Mouse (Mus musculus) yolk sac, embryonic 10.5 days (tissue): ENCODE measurements around the gene Ttc28.

Source experiments
- DNase-seq: peaks from one replicate; pipeline ENCODE4 v3.0.0-alpha.2; 2017; ENCODE audit warnings: low spot score

Gene Ttc28

DNA sequence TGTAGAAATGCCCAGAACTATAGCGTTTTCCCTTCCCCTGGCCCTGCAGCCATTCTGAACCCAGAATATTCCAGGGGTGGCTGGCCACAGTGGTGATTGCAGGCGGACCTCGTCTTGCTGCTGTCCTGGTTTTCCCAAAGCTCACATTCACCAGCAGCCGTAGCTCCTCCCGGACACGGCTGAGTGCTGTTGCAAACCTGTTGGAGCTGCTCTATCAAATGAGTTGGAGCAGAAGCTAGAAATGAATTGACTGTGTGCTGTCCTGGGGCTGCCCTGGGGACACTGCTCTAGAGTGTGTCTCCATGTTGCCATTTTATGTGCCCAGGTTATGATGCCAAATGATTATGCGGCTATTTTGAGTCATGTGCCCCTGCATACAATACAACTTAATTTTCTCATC lies 254.2 kb downstream of the Ttc28 start:
- no peak for DNase-seq

DNA sequence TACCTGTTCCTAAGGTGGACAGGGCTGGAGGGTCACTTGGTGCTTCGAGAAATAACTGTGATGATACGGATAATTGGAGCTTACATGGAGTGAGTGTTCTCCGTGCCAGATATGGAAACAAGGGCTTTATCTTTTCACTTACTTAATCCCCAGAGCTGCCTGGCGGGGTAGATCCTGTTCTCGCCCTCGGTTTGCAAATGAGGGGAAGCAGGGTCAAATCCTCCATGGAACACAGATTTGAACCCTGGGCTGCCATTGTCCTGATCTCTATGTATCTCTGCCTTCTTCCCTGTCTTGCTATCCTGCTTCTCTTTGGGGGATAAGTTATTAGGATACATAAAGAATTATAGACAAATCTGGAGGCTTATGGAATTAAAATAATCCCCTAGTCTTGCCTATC lies 257.7 kb downstream of the Ttc28 start:
- DNase-seq = no peak

DNA sequence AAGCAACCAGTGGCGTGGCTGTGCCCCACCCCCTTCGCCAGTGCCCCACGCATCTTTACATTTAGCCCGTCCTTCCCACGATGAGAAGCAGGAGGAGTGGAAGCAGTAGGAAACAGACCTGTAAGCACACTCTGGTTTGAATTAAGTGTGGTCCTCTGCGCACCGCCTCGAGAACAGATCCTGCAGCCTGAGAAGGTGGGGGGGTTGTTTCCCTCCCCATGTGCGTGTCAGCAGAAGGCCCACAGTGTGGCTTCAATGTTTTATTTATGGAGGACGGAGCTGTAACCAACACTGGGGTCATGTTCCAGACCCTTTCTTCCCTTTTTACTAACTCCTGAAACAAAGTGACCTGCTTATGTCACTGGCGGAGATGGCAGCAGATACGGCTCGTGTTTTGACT lies 258.1 kb downstream of the Ttc28 start:
- no peak for DNase-seq

DNA sequence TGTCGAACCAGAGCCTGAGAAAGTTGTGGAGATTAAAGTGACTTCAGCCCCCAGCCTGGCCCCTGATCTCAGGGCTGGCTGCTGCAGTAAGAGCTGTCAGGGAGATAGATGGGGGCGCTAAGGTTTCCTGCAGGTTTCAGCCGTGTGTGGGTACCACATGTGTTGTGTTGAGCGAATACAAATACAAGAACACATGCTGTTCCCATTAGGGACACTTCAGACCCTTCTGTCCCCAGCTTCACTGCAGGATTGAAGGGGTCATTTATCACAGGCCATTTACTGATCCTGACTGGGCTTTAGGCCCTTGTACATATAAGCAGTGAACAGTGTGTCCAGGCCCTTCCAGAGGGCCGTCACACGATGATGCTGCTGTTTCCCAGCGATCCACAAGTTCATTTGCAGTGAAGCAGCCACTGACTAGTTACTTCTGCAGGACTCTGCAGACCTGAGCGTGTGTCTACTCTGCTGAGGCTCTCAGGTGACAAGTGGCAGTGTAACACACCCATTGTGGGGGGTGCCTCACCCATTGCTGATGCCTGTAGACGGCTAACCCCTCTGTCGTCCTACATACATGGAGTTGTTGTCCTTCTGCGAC lies 258.7 kb downstream of the Ttc28 start:
- peak; percentile 40 for DNase-seq

DNA sequence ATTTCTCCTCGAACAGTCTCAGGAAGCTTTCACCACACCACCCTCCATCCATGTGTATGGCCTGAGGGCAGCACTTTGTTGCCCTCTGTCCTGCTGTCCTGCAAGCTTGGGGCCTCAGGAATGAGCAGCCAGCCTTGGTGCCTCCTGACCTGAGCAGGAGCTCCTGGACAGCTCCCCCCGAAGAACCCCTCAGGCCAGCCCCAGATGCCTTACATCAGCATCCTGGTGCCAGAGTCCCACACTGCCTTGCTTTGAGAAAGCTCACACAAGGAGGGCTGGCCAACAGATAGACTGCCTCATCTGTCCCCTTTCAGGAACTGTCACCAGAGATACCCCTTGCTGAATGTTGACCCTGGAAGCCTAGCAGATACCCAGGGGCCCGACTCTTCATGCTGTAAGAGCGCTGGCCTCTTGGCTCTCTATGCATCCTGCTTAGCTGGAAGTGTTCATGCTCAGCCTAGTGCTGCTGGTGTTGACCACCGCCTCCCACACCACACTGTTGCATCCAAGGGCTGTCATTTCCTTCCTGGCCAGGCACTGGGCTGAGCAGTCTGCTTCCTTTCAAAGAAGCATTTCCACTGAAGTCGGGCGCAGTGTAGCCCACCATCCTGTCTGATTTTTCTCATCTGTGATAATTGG lies 259.4 kb downstream of the Ttc28 start:
- no peak for DNase-seq

DNA sequence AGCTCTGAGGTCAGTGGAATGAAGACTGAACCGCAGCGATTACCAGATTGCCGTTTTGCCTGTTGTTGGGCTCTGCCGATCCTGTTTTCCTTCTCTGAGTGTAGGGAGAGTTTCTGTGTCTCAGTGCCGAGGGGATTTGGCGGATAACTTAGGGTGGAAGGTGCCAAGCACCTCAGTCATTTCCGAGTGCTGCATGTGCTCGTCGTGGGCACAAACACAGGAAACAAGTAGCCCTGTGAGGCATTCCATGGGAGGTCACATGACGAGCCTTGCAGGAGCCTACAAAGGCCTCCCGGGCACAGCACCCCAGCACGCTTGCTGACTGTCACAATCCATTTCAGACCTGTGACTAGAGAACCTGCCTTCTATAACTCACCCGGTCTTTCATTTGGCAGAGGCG lies 260.0 kb downstream of the Ttc28 start:
- no peak for DNase-seq

DNA sequence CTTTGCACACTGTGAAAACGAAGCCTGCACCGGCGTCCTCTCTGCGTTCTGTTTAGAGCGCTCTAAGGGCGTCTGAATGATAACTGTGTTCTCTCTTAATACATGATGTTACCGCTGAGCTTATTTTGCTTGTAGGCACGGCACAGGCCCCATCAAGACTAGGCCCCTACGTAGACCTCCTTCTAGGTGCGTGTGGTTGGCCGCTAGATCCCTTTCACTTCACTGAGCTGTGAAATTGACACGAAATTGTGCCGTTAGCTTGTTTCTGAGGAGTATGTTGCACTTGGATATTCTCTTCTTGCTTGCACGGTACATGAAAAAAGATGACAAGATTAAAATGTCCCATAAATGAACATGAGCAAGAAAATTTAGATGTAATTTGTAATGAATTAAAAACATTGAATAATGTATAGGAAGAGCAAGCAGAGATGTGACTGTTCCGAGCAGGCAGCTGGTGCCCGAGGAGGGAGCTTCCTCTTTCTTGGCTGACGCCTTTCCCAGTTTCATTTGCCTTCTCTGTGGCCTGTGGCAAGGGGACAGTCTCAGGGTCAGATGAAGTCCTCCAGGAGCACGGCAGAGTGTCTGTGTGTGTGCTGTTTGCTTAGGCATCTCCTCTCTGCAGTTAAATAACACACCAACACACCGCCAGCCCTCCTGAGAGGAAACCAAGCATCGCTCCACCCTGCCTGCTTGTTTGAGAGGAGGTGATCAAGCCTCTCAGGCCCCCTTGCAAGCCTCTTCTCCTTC lies 261.7 kb downstream of the Ttc28 start:
- DNase-seq = no peak

DNA sequence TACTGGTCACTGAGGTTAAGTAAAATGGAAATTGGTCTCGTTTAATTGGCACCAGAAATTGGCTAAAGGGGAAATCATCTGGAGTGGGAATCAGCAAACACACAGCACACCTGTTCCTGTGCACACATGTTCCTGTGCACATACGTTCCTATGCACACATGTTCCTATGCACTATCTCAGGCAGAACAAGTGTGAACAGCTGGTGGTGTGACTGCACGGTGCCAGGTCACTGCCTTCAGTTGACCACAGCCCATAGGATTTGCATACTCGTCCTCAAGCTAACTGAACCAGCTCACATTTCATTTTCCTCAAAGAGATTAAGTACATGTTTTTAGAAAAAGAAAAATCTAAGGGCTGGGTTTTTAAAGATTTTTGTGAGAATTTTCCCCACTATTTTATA lies 263.2 kb downstream of the Ttc28 start:
- DNase-seq = no peak

DNA sequence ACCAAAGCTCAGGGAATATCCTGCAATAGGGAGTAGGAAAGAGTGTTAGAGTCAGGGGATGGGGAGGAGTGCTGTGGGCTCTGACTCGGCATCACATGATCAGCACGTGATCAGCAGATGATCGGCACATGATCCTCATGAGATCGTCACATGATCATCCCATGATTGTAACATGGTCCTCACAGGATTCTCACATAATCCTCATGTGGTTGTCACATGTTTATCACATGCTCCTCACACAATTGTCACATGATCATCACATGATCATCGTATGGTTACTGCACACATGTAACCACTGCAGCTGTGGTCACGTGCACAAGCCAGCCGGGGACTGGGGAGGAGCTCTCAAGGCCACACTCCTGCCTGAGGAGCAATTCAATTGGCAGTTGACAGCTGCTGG lies 264.8 kb downstream of the Ttc28 start:
- DNase-seq = no peak

DNA sequence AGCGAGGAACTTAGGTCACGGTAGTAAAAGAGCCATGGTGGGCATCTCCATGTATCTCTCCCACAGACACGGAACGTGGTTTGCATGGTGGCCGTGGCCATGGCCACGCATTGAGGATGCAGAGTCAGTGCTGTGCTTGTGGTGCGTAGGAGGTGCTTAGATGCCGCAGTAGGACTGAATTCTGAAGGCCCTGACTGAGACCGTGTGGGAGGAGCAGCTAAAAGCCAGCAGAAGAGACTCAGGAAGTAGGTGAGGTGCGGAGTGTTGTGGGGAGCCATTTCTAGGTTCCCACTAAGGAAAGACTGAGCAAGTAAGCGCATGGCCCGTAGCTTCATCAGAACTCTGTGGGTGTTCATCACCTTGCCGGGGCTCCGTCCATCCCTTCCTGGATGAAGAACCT lies 271.0 kb downstream of the Ttc28 start:
- no peak for DNase-seq

DNA sequence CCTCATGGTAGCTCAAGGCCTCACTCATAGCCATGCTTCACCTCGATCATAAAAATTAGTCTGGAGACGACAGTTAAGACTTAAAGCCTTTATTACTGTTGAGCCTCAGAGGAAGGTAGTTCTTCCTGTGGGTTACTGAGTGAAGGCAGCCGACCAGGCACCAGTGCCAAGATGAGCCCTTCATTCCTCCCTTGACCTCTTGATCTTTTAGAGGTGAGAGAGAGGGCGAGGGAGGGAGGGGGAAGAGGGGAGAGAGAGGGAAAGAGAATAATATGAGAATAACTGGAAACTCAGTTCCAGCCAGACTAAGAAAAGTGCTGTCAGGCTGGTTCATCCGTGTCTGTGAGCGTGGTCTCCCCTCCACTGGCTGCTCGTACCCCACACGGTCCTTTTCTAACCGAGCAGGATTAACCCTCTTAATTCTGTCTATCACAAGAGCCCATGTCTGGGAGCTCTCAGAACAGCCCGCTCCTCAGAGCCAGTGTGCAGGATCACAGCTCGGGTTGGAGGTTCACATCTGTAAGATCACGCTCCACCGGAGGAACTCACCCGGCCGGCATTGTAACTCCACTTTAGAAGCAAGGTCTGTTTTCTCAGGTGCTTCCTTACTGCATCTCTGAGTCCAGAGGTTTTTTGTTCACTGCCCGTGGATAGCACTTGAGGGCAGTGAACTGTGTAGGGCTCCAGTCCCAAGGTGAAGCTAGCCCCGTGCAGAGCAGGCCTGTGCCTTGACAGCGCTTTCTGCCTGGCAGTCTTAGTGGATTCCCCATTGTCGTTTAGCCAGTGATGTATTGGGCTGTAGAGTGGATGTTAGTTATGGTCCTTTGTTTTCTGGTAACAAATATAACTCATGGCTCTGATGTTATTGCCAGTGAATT lies 272.5 kb downstream of the Ttc28 start:
- peak; percentile 53 for DNase-seq

DNA sequence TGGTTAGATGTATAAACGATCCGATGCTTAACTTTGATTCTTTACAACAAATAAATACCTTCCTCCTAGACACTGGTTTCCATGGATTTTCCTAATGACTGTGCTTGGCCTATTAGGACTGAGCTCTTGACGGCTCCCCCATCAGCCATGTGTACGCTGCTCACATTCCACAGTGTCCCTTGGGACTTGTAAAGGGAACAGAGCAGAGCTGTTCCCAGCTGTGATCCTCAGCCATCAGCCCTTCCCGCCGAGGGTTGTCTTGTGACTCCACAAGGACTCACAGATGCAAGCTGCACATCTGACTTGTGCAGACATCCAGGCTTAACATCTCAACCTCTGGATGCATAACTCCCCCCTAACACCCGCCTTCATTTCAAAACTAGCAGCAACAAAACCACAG lies 275.0 kb downstream of the Ttc28 start:
- DNase-seq = no peak

DNA sequence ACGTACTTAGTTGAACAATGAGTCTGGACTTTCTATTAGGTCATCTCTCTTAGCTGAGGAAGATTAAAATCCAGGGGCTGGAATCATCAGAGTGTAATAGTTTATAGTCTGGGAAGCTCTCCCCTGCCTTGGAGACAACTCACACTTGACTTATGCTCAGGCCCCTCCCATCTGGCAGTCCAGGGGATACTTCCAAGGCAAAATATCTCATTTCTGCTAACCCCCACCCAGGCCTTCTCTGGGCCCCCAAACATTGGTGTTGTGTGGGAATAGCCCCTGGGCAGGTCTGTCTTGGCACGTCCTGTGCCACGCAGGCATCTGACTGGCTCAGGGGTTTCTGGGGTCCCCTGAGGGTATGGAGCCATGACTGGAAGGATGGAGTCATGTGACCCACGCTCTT lies 275.7 kb downstream of the Ttc28 start:
- DNase-seq = no peak

DNA sequence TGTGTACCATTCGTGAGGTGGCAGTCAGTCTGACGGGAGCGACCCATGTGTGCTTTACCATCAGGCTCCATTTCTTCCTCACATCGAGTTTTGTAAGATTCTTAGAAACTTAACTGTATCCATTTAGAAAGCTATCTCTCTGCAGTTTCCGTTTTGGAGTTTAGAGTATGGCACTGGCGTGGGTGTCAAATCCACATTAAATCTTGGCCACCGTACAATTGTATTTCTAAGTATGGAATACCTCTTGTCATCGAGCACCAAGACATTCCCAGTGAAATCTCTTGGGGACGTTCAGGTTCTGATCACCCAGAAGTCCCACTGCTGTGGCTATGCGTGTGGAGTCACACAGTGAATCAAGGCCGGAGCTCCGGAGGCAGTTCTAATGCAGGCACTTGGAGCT lies 276.3 kb downstream of the Ttc28 start:
- no peak for DNase-seq

DNA sequence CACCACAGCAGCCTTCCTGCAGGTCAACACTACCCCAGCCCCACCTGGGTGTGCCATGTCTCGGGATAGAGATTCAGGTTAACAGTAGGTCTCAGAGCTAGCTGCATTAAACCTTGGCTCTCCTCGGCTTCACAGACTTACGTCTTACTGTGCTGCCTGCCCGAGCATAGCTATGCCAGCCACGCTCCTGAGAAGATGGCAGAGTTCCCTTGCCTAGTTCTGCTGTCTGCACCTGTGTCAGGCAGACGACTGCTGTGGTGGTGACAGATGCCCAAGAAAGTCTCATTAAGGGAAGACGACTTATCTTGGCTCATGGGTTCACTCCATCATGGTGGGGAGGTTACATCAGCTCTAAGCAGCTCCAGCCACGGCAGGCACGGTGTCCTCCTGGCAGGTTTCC lies 278.7 kb downstream of the Ttc28 start:
- no peak for DNase-seq

DNA sequence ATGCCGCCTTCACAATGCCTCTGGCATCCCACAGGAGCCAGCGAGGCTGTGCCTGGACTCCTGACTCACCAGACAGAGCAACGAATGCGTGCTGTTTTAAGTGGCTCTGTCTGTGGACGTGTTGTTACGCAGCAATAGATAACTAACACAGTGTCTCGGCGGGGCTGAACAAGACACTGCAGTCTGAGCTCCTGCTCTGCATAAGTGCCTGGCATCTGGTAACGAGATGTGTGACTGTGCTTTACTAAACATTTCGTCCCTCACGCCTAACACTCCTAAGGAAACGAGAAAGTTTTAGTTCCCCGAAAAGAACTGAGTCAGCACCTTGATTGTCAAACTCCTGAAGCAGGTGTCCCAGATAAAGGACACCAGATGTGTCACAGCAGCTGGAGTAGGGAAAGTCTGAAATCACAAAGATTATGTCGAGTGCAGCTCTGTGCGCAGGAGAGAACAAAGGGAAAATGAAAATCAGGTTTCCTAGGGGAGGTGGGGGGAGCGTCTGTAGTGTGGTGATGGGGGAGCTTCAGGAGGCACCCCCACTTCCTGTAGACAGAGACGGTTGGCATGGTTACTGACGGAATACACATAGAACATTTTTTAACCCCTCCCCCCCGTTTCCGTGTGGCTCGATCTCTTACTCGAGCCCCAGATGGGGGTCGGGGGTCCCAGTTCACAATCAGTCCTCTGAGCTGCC lies 280.2 kb downstream of the Ttc28 start:
- DNase-seq = no peak

DNA sequence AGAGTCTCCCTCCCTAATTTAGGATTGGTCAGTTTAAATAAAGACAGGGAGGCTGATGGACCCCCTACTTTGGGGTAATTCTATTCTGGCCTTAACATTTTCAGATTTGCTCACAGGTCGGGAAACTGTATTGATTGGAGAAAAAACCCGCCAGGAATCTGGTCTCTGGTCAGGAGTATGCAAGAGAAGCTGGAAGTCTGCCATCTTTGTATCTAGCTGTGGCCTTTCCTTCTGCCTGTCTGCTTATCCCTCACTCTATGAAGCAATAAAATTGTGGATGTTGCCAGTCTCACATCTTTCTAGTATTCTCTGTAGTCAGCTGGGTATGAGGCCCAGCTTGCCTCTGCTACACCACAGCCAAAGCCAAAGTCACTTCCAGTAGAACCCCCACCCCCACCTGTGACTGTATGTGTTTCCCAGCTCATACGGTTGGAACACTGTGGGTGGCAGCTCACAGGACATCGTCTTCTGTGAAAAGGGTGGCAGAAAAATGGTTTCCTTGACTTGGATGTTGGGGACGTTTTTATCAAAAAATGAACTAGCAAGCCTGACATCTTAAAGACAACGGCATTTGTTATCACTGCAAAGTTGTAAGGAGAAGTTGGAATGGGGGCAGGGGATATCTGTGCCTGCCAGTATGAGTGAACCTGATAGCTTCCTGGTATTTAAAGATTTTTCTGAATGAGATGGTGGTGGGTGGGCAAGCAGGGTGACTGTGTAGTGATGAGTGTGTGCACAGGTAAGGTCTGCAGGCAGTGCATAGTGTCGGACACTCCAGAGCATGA lies 281.7 kb downstream of the Ttc28 start:
- DNase-seq = no peak

DNA sequence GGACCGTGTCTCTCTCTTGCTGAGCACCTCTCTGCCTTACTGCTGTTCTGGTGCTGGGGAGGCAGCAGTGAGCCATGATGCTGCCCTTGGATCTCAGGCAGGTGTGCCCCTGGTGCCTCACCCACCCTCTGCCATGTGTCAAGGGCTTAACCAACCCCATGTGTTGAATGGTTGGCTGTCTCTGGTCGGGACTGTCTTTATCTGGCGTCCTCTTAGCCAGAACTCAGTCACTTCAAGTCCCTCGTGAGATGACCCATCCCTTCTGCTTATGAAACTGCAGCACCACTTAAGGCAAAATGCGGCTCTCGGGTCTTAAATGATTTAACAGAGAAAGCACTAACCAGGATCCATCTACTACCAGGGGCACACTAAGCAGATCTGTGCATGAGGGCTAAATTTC lies 283.3 kb downstream of the Ttc28 start:
- no peak for DNase-seq

DNA sequence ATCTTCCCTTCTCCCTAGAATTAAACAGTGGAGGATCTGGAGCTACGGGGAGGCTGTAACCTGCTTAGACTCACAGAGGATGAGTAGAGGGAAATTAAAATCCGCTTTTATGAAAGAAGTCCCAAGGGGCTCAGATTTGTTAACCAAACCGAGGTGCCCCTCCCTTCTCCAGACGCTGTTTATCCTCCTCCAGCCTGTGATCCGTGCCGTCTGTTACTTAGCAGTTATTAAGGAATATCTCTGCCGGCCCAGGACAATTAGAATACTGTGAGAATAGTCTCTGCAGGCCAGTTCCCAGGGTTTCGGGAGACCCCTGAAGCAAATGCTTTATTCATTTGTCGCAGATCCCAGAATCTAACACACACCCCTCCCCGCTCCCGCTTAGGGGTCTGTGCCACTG lies 283.8 kb downstream of the Ttc28 start:
- no peak for DNase-seq

DNA sequence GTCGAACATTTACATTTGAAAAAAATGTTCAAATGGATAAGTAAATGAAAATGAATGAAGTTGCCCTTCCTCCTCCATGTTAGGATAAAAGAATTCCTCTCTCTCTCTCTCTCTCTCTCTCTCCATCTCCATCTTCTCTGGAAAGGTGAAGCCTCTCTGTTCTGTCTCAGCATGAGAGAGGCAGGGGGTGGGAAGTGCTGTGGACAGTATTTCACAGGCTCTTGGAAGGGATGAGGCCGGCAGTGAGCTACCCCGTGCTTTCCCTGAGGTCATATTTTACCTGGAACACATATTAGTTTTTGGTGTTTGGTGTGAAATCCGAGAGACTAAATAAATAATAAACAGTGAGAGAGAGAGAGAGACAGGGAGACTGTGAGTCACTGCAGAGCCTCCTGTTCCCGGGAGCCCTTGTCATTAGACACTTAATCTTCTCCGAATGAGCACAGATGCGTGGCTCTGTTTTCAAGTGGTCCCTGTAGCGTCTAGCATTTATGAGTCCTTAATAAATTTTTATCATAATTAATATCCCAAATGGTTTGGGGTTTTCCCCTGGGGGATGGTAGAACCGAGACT lies 284.8 kb downstream of the Ttc28 start:
- no peak for DNase-seq

DNA sequence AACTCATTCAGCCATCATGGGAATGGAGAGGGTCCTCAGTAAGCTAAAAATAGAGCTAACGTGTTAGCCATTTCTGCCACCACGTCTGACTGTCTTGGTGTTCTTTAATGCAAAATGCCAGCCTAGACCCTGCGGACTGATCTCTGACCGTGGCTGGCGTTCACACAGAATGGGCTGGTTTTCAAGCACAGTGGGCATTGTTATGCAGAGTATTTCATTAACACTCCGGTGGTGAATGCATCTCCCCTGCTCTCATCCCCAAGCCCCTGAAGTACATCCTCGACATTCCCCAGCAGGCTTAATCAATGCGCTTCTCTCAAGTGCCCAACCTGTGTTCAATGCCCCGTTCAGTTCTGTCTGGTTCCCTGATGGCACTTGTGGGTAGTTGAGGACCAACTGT lies 290.8 kb downstream of the Ttc28 start:
- DNase-seq = no peak
